Mouse (Mus musculus) intestine, embryonic 16.5 days (tissue): ENCODE data around the gene Hykk. TPM values are rescaled to one million over a fixed set of nuclear protein-coding genes. Genes with fewer than 3 reads are reported as not detected.
"Not testable (repeated sequence)": the region's sequence is repeated elsewhere in the genome, so short reads cannot be mapped to it uniquely, and the experiment has no call there.

Experiments used
- ATAC-seq: fragments of 200-750 bp; cut with Nextera tagmentation; 2 replicates; pipeline ENCODE4 v1.8.0; 2017; ENCODE audit warnings: moderate TSS enrichment, moderate library complexity
- H3K27ac ChIP-seq: fragments of 300-500 bp; sonication (generic); 2 replicates; pipeline ENCODE4 v1.5.1; 2014; ENCODE audit warnings: mild to moderate bottlenecking, low read length
- H3K27me3 ChIP-seq: fragments of 300-500 bp; sonication (generic); replicated peaks from 2 replicates; pipeline ENCODE4 v1.6.1; 2014; ENCODE audit warnings: low read length, control low read depth, mixed read lengths; ENCODE audit not compliant: control insufficient read depth, insufficient read depth
- H3K36me3 ChIP-seq: fragments of 300-500 bp; sonication (generic); 2 replicates; pipeline ENCODE4 v1.6.1; 2014; ENCODE audit warnings: low read length, control low read depth; ENCODE audit not compliant: control insufficient read depth, insufficient read depth
- H3K4me1 ChIP-seq: fragments of 300-500 bp; sonication (generic); 2 replicates; pipeline ENCODE4 v1.6.1; 2014; ENCODE audit warnings: low read length, control low read depth, mixed read lengths; ENCODE audit not compliant: control insufficient read depth, insufficient read depth
- H3K4me2 ChIP-seq: fragments of 300-500 bp; sonication (generic); 2 replicates; pipeline ENCODE4 v1.6.1; 2014; ENCODE audit warnings: low read depth, low read length, control low read depth
- H3K4me3 ChIP-seq: fragments of 300-500 bp; sonication (generic); 2 replicates; pipeline ENCODE4 v1.5.1; 2014; ENCODE audit warnings: mild to moderate bottlenecking, low read length
- H3K9ac ChIP-seq: fragments of 300-500 bp; sonication (generic); 2 replicates; pipeline ENCODE4 v1.6.1; 2014; ENCODE audit warnings: low read depth, low read length
- H3K9me3 ChIP-seq: fragments of 300-500 bp; sonication (generic); 2 replicates; pipeline ENCODE4 v1.6.1; 2016; ENCODE audit warnings: low read length, control low read depth; ENCODE audit not compliant: control insufficient read depth
- WGBS: fragments of 180-500 bp; shearing (Covaris S2); extraction: QIAGEN DNeasy Blood & Tissue Kit; methylation state at CpG from one replicate; pipeline ENCODE4 v1.1.7; 2014; 5-methylcytosine and 5-hydroxymethylcytosine counted together
- polyA plus RNA-seq: library from polyadenylated mRNA; unstranded; fragments of >200 nt; fragmentation: Nextera tagmentation; extraction: Ambion mirVana; gene quantifications from 2 replicates; pipeline ENCODE4 v1.2.1, GENCODE M21; 2015

The Hykk gene
- polyA plus RNA-seq, 1 experiment from 2014 or later, result 2.7 TPM

DNA sequence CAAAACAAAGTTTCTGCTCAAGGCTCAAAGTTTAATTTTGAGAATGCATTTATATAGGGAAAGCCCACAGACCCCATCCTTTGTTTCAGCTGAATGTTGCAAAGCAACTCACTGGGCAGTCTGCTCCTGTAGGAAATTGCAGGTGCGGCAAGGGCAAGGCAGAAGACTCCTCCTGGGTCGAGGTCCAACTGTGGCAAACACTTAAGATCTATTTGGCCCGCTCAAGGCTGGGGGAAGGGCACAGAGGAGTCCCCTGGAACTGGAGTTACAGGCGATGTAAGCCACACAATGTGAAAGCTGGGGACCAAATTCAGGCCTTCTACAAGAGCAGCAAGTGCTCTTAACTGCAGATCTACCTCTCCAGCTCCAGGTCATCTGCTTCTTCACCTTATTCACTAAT, 2.9 kb downstream of the Hykk start:
- WGBS, result 52% methylated on average over 4 of the region's 4 CpGs
- H3K9ac ChIP-seq, result no peak overlapping the region
- no peak for ATAC-seq

DNA sequence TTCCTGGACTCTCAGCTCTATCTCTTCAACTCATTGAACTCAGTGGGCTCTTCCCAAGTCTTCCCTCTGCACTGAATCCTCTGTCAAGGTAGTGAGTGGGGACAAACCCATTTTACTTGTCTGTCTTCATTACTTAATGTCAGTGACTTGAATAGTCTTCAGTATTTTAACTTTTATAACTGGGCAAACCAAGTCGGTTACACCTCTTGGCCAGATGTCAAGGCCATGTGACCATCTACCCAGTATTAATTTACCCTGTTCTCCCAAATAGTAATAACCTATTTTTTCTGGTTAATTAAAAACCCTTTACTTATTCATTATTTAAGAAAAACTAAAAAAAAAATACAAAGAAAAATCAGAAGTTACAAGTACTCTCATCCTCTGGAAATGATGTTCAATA, 13.7 kb downstream of the Hykk start:
- H3K9me3 ChIP-seq, result no peaks in the 10 kb centered on the region
- H3K4me1 ChIP-seq, result no peaks in the 10 kb centered on the region
- H3K27me3 ChIP-seq, result no peaks in the 10 kb centered on the region
- no peaks in the 10 kb centered on the region for H3K36me3 ChIP-seq
- no peak overlapping the region for H3K9ac ChIP-seq
- H3K4me2 ChIP-seq, result no peak overlapping the region
- H3K4me3 ChIP-seq, result no peak overlapping the region
- no peak overlapping the region for H3K27ac ChIP-seq
- no peak for ATAC-seq
- 90% methylated on average over 1 of the region's 1 CpGs for WGBS

More for the DNA sequence above, 2.9 kb downstream of the Hykk start:
- Histone ChIP-seq H3K27ac (no peak overlapping the region), H3K4me1 (no peaks in the 10 kb centered on the region), H3K36me3 (no peaks in the 10 kb centered on the region; the same call in 1 of the 2 replicates), H3K27me3 (no peaks in the 10 kb centered on the region), H3K4me2 (no peak overlapping the region), H3K9me3 (no peaks in the 10 kb centered on the region), H3K4me3 (no peak overlapping the region)

- Histone ChIP-seq H3K9me3 (no peaks in the 10 kb centered on the region), H3K27me3 (no peaks in the 10 kb centered on the region), H3K9ac (no peak overlapping the region), H3K4me1 (no peaks in the 10 kb centered on the region), H3K4me3 (no peak overlapping the region), H3K27ac (no peak overlapping the region), H3K36me3 (no peaks in the 10 kb centered on the region), H3K4me2 (no peak overlapping the region)
- WGBS, result 18% methylated on average over 1 of the region's 1 CpGs
- ATAC-seq, result no peak
Measured at GRCm38 (mm10) chr9:54931765-54932164, 14.7 kb downstream of the Hykk start.

DNA sequence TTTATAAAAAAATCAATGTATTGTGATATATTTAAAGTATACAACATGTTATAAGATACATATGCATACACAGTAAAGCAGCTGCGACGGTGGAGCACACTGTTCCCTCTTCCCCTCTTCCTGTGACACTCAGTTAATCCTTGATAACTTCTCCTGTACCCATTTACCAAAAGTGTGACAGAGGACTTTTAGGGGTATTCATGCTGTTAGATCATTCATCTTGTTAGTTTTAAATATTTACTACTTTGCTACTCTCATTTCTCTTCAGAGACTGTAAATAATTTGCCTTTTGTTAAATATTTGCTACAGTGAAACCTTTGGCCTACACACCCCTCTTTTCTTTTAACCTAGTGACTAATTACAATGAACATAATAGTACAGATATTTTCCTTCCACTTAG, 15.3 kb downstream of the Hykk start:
- no peak for ATAC-seq
- no peak overlapping the region for H3K9ac ChIP-seq
- no peak overlapping the region for H3K4me2 ChIP-seq
- H3K36me3 ChIP-seq, result no peaks in the 10 kb centered on the region
- H3K4me3 ChIP-seq, result no peak overlapping the region
- no peak overlapping the region for H3K27ac ChIP-seq
- no peaks in the 10 kb centered on the region for H3K9me3 ChIP-seq
- WGBS, result 70% methylated on average over 2 of the region's 2 CpGs
- H3K27me3 ChIP-seq, result no peaks in the 10 kb centered on the region
- H3K4me1 ChIP-seq, result no peaks in the 10 kb centered on the region

DNA sequence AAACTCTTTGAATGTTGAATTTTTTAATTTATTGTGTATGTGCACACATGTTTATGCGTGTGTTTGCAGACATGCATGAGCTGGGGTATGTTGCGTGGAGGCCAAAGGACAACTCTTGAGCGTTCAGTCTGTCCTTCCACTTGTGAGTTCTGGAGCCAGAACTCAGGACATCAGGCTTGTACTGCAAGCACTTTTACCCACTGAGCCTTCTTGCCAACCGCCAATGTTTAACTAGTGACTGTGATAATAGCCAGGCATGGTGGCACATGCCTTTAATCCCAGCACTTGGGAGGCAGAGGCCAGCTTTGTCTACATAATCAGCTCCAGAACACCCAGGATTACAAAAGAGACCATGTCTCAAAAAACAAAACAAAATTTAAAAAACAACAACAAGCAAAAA, 25.0 kb downstream of the Hykk start:
- 89% methylated on average over 4 of the region's 4 CpGs for WGBS
- no peak overlapping the region for H3K9ac ChIP-seq
- no peak overlapping the region for H3K27ac ChIP-seq
- H3K4me1 ChIP-seq, result no peaks in the 10 kb centered on the region
- H3K4me2 ChIP-seq, result no peak overlapping the region
- no peak for ATAC-seq
- no peaks in the 10 kb centered on the region for H3K27me3 ChIP-seq
- H3K9me3 ChIP-seq, result no peaks in the 10 kb centered on the region
- H3K4me3 ChIP-seq, result no peak overlapping the region
- H3K36me3 ChIP-seq, result no peaks in the 10 kb centered on the region

DNA sequence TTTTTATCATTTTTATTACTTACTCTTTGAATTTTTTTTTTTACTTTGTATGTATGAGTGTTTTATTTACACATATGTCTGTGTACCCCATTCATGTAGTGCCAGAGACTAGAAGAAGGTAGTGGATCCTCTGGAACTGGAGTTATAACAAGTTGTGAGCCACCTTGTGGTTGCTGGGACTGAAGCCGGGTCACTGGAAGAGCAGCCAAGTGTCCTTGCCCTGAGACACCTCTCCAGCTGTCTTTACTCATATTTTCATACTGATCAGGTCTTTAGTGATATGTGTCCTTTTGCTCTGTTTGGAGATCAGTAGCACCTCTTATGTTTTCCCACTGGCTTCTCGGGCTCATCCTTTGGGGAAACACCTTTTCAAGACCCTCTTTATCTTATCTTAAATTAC, 27.4 kb downstream of the Hykk start:
- WGBS, result 69% methylated on average over 2 of the region's 2 CpGs
- no peak for ATAC-seq

GRCm38 (mm10) chr9:54946256-54946655, 29.2 kb downstream of the Hykk start:
- ATAC-seq, result no peak
- Histone ChIP-seq H3K4me3 (no peak overlapping the region), H3K27ac (no peak overlapping the region), H3K27me3 (no peaks in the 10 kb centered on the region), H3K9me3 (no peaks in the 10 kb centered on the region), H3K4me2 (no peak overlapping the region), H3K4me1 (peaks cover under 1% of the 10 kb centered on the region; the same call in 1 of the 2 replicates), H3K36me3 (no peaks in the 10 kb centered on the region), H3K9ac (no peak overlapping the region)
- WGBS, result 73% methylated on average over 16 of the region's 16 CpGs

More for the DNA sequence above, 27.4 kb downstream of the Hykk start:
- no peaks in the 10 kb centered on the region for H3K4me1 ChIP-seq
- no peak overlapping the region for H3K4me2 ChIP-seq
- no peaks in the 10 kb centered on the region for H3K36me3 ChIP-seq
- no peak overlapping the region for H3K9ac ChIP-seq
- H3K9me3 ChIP-seq, result no peaks in the 10 kb centered on the region
- no peak overlapping the region for H3K4me3 ChIP-seq
- H3K27ac ChIP-seq, result no peak overlapping the region
- H3K27me3 ChIP-seq, result no peaks in the 10 kb centered on the region

DNA sequence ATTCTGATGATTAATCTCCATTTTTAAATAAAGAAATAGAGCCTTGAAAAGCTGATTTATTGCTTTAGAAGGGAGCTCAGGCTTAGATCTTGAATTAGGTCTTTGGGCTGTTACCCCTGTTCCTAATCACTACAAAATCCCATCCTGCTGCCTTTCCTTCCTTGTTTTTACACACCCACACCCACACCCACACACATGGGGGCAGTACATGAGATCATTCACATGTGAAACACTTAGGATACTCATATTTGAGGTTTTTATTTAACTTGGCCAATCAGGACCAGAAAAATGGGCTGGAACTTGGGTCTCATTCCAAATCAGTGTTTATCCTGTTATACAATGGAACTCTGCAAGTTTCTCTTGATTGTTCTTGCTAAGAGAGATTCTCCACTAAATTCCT, 32.4 kb downstream of the Hykk start:
- Histone ChIP-seq H3K9ac (no peak overlapping the region), H3K4me1 (peaks cover 7% of the 10 kb centered on the region; the same call in 1 of the 2 replicates), H3K4me2 (no peak overlapping the region), H3K4me3 (no peak overlapping the region), H3K27me3 (no peaks in the 10 kb centered on the region), H3K9me3 (no peaks in the 10 kb centered on the region), H3K36me3 (peaks cover 3% of the 10 kb centered on the region; the same call in 1 of the 2 replicates), H3K27ac (no peak overlapping the region)
- ATAC-seq, result no peak

DNA sequence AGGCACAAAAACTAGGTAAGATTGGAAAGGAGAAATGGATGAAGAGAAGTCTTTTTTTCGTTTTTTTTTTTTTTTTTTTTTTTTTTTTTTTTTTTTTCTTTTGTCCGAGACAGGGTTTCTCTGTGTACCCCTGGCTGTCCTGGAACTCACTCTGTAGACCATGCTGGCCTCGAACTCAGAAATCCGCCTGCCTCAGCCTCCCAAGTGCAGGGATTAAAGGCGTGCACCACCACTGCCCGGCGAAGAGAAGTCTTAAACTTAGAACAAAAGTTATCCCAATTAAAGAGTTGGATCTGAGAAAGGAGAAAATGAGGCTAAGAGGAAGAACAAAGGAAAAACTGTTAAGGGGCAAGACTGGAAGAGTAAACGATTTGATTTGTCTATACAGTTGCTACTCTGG, 33.1 kb downstream of the Hykk start:
- Histone ChIP-seq H3K4me3 (peak overlapping the region; percentile 82), H3K4me2 (peak overlapping the region; percentile 51), H3K27ac (peak overlapping the region; percentile 72), H3K9ac (peak overlapping the region; percentile 87; the same call in 1 of the 2 replicates)
- ATAC-seq, result peak; percentile 36; the same call in 1 of the 2 replicates
- H3K9me3 ChIP-seq, H3K36me3 ChIP-seq, H3K27me3 ChIP-seq, H3K4me1 ChIP-seq: not testable (repeated sequence)
- WGBS, result 42% methylated on average over 8 of the region's 8 CpGs
